Mouse (Mus musculus): ENCODE measurements at regions not wholly inside any gene's neighbourhood (a gene's known extent, or its start where the extent isn't known, plus 50 kb on each side); places are given as distances from the start of the nearest gene placed in this dataset.
"Not testable (repeated sequence)": the region's sequence is repeated elsewhere in the genome, so short reads cannot be mapped to it uniquely, and the experiment has no call there.

GRCm38 (mm10) chr4:61998366-61998765, 55.6 kb downstream of the Mup20 start:
- DNase-seq (ENCODE audit: low read depth, low spot score), result peak; percentile 13

- not testable (repeated sequence) for DNase-seq (ENCODE audit: low read depth, low spot score)
Observed at GRCm38 (mm10) chr4:61989941-61990340, 64.0 kb downstream of the Mup20 start.

GRCm38 (mm10) chr4:61976159-61976558, 77.8 kb downstream of the Mup20 start:
- no peak for DNase-seq (ENCODE audit: low read depth, low spot score)

GRCm38 (mm10) chr4:61973236-61973635, 80.7 kb downstream of the Mup20 start:
- peak; percentile 22 for DNase-seq (ENCODE audit: low read depth, low spot score)

- DNase-seq (ENCODE audit: low read depth, low spot score), result no peak
Observed at GRCm38 (mm10) chr4:61969691-61970090, 84.3 kb downstream of the Mup20 start.

- not testable (repeated sequence) for DNase-seq (ENCODE audit: low read depth, low spot score)
Observed at GRCm38 (mm10) chr4:61967674-61968073, 86.3 kb downstream of the Mup20 start.

- no peak for DNase-seq (ENCODE audit: low read depth, low spot score)
Observed at GRCm38 (mm10) chr4:61962315-61962714, 91.6 kb downstream of the Mup20 start.

Data from mesoderm, embryonic 11.5 days (tissue).